Mouse (Mus musculus) small intestine, adult 2 months (tissue): ENCODE measurements around the gene F11r.

Source experiments
- CTCF ChIP-seq: fragments of 200-500 bp; IDR thresholded peaks from 2 replicates; pipeline ENCODE4 v1.5.1; 2012; ENCODE audit warnings: low read depth, mild to moderate bottlenecking, control low read depth, inconsistent platforms, low read length, moderate library complexity, mixed read lengths; ENCODE audit not compliant: insufficient replicate concordance, insufficient read length; ENCODE audit errors: extremely low read depth
- POLR2A ChIP-seq: fragments of 200-500 bp; IDR thresholded peaks from 2 replicates; pipeline ENCODE4 v1.6.1; 2012; ENCODE audit warnings: low read depth, mild to moderate bottlenecking, control low read depth, inconsistent platforms, low read length, moderate library complexity

DNA sequence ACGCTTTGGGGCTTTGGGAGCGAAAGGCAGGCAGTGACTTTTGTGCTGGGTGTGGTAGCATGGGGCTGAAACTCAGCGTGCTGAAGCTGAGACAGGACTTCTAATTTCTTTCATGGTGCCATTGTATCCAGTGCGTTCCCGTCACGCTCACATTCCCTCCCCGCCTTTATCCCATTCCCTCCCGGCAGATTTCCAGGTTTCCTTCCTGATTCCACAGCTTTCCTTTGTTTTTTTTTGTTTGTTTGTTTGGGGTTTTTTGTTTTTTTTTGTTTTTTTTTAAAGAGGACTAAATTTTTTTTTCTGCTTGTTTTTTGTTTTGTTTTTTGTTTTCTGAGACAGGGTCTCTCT lies 5.1 kb downstream of the F11r start:
- TF ChIP-seq CTCF (no peak), POLR2A (peak; percentile 24; the same call in 1 of the 2 replicates)
